Mouse (Mus musculus): ENCODE results near the gene Zfp607b.
A peak's percentile ranks its signal among the peaks of the same experiment; 100 is the strongest.

Gene Zfp607b

DNA sequence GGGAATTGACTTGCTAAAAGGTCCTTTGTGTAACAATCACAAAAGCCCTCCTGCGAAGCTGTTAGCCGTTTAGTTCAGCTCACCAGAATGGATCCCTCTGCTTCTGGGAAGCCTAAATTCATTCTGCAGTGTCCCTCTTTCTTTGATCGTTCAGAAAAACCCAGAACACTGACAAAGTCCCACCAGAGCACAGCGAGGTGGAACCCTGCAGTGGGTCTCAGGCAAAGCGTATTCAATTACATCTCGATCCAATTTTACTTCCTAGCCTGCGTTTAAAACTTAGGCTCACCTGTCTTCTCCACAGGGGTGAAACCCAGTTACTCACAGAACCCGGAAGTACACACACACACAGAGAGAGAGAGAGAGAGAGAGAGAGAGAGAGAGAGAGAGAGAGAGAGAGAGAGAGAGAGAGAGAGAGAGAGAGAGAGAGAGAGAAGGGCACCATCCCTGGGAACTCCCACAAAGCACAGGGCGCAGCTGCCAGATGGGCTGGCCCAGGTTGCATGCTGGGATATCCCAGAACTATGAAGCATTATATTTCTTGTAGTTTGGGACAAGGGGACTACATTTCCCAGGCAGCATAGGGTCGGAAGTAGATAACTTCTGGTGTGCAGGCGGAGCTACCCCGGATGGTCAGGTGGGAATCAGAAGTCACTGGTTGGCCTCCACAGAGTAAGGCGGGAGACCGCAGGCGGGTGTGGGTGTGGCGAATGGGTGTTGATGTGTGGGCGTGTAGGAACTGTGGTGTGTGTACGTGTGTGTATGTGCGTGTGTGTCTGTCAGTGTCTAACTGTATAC, at the start of gene Zfp607b:
Gene Zfp607b (plus strand): TSS at position 526 of the 798 bp plus-strand sequence.
- DNase-seq (ENCODE audit: low spot score) = peak; percentile 96

DNA sequence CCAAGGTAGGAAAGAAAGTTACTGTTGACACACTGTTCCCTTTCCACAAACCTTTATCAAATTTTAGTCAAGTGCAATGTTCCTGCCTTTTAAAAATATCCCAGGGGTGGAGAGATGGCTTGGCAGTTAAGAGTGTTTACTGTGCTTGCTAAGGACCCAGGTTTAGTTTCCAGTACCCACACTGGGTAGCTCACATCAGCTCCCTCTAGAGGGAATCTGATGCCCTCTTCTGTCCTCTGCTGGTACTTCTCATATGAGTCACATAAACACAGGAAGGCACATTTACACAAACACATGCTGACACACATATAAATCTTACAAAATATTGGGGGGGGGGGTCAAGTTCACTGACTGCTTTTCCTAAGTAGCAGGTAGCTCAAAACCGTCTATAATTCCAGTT, 44.7 kb upstream of the Zfp607b start:
- no peak for DNase-seq (ENCODE audit: low spot score)

DNA sequence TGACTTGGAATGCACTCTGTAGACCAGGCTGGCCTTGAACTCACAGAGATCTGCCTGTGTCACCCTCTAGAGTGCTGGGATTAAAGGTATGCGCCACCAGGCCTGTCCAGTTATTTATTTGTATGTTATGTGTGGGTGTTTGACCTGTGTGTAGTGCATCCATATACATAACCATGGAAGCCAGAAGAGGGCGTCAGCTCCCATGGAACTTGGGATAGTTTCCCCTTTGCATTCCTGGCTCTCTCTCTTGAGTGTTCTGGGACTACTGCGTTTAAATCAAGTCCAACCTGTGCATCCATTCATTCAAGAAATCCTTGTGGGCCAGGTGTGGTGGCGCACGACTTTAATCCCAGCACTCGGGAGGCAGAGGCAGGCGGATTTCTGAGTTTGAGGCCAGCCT, 42.6 kb upstream of the Zfp607b start:
- DNase-seq (ENCODE audit: low spot score) = no peak

DNA sequence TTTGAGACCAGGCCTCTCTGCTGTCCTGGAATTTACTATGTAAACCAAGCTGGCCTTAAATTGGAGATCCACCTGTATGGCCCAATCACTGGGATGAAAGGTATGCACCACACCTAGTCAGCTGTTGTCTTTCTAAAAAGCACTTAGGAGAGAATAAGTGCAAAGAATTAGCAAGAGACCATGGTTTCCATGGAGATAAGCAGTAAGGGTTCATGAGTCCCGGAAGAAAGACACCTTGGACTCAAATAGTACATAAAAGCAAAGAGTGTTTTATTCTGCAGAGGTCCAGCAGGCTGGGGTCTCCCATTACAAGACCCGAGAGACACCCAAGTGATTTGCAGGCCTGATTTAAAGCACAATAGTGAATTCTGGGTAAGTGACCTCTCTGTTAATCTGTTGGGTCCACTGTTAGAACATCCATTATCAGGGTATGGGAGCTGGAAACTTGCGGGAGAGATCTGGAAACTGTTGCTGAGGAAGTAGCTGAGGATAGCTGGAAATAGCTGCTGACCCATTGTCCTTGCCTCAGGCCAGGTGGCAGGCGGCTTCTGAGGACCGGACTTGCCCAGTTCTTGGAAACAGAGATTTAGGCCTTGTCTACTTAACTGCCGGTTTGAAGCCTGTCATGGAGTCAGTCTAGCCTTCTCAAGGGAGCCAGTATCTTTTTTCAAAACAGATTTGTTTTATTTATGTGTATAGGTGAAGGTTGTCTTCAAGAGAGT, 41.7 kb upstream of the Zfp607b start:
- DNase-seq (ENCODE audit: low spot score) = no peak

DNA sequence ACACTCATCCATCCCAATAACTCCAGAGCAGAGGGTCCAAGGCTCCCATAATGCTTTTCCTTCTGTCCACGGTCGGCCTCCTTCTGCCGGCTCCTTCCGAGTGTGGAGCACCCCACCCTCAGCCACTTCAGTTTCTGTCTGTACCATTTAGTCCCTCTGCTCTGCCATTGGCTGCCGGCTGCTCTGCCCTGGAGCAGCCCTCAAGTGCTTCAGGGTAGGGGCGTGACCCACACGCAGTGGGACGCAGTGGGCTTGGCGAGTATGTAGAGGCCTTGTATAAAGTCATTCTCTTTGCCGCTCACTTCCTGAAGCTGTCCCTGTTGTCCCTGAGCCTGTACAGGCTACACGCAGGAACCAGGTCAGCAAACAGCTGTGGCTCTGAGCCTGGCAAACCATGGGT, 39.4 kb upstream of the Zfp607b start:
- no peak for DNase-seq (ENCODE audit: low spot score)

DNA sequence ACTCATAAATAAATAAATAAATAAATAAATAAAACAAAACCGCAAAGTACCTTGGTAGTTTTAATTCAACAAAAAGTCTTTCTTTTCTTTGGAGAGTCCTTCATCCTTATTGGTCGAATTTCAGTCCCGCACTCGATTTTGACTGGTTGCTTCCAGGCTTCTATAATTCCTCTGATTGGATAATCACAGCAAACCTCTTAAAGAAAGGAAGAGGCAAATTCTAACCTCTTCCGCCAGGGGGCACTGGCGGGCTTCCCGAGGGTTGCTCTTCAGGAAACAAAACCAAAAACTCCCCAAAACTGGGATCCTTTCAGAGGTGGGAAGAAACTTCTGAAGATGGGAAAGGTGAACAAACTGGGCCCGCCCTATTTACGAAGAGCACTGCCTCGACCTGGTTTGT, 38.2 kb upstream of the Zfp607b start:
- DNase-seq (ENCODE audit: low spot score) = peak; percentile 73

DNA sequence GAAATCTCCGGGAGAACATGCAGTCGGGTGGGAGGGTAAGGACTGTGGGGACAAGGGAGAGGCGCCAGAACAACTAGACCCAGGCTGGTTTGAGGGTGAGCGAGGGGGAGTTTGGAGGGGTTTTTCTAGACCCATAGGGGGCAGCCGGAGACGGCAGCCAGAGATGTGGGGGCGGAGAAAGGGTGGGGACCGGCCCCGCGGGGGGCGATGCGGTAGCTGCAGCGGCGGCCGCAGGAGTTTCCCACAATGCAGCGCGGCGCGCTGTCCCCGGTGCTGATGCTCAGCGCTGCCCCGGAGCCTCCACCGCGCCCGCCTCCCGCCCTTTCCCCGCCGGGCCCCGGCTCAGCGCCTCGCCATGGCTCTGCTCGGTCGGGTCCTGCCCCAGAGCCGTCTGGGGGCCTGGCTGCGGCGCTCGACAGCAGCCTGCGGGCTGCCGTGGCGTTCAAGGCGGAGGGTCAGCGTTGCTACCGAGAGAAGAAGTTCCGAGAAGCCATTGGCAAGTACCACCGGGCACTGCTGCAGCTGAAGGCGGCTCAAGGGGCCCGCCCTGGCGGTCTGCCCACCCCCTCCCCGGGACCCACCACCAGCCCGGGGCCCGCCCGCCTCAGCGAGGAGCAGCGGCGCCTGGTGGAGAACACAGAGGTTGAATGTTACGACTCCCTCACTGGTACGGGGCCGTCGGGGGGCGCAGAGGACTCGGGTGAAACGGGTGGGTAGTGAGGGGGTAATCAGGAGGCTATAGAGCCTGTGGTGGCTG, 35.3 kb upstream of the Zfp607b start, which contains the start of gene Ttc9b:
Gene Ttc9b (plus strand): TSS at position 235 of the 757 bp plus-strand sequence.
- DNase-seq (ENCODE audit: low spot score) = peak; percentile 57

DNA sequence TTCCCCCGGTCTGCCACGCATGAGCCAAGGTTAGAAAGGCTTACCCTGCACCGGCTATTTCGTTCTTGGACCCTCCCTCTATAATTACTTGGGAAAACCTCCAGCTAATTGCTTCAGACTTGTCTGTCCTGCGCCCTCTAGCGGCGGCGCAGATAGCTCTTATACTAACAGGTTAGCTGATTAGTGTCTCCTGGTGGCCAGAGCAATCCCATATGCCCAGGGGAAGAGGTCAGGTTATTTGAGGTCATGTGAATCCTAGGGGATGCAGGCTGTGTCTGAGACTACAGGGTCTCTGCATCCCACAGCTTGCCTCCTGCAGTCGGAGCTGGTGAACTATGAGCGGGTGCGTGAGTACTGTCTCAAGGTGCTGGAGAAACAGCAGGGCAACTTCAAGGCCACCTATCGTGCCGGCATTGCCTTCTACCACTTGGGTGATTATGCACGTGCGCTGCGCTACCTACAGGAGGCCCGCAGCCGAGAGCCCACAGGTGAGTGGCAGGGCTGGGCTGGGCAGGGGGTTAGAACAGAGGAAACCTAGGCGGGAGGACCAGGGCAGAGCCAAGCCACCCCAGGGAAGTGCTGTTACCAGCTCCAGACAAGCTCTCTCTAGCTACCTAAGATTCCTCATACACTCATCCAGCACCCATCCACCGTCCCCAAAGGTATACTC, 34.4 kb upstream of the Zfp607b start:
- no peak for DNase-seq (ENCODE audit: low spot score)

DNA sequence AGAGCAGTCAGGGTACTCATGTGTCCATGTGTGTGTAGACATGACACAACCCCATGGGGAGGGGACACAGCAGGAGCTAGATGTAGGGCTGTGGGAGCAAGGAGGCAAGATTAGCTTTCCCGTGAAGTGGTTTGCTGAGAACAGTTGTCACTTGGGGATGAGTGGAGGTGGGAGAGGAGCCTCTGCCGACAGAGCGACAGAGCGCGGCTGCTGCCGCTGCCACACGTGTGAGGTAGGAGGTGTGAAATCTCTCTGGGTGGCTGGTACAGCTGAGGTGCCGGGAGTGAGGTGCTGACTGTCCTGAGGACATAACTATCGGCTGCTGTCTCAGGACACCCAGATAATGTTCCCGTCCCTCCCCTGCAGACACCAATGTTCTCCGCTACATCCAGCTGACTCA, 33.6 kb upstream of the Zfp607b start:
- DNase-seq (ENCODE audit: low spot score) = no peak

DNA sequence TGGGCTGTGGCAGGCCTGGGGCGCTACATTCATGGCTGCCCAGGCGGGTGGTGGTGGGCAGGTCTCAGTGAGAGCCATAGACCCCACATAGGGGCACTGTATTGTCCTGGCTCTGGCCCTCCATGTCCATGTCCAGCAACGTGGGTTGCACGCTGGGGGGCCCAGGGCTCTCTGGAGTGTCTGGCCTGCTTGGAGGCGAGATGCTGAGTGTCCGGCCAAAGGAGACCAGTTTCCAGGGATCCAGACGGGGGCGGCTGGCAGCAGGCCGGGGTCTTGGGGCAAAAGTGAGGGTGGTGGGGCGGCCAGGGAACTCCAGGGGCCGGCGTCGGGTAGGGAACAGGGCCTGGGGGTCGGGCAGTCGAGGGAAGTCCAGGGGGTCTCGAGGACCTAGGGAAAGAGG, 32.5 kb upstream of the Zfp607b start:
- DNase-seq (ENCODE audit: low spot score) = no peak

DNA sequence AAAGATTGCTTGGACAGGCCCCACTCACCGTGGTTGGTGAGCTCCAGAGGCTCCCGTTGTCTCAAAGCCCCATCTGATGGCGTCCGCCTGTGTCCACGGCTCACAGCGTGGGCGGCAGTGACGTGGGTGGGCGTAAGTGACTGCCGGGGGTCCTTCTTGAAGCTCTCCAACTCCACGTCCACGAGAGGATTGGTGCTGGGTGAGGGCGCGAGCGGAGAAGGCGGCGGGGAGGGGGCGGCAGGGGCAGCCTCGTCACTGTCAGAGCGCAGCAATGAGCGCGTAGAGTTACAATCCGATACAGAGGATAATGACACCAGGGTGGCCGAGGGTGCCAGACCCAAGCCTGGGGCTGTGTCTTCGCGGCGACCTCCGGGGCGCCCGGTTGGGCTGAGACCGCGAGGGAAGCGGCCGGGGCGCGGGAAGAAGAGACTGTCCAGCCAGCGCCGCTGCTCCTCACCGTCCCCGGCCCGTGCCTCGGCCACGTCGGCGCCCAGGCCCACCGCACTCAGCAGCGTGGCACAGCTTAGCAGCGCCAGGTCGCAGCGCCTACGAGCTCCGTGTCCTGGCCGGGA, 31.2 kb upstream of the Zfp607b start:
- DNase-seq (ENCODE audit: low spot score) = no peak

DNA sequence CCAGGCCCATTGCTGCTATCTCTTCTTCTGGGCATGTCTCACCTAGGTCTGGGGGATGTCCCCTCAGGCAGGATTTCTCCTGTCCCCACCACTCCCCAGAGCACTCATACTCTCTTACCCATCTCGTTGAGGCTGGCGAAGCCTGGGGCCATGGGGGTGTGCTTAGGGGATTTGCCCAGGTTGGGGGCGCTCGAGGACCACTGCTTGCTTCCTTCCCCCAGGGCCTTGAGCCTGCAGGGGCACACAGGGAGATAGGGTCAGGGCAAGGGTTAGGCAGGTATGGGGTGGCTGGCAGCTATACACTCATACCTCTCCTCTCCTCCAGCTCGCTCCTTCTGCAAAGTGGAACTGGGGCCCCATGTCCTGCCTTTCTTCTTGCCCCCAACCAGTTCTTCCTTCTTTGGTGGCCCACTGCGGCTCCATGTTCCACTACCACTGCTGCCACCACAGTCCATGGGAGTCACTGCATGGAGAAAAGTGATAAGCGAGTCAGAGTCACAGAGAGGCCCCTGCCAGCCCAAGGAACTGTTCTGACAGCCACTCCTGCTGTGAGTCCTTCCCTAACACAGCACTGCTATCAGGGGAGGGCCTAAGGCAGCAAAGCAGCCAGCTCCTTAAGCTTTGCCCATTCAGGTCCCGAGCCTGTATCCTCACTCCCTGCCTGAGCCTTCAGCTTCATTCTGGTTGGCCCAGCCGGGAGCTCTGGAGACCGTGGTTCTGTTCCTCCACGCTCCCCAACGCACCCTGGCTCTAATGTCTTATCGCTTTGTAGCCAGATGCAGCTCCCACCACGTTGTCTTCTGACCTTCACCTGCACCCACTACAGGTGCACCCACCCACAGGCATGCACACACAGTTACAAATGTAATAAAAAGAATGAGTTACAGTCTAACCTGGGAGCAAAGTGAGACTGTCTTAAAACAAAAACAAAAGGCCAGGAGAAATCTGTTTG, 30.2 kb upstream of the Zfp607b start:
- no peak for DNase-seq (ENCODE audit: low spot score)

DNA sequence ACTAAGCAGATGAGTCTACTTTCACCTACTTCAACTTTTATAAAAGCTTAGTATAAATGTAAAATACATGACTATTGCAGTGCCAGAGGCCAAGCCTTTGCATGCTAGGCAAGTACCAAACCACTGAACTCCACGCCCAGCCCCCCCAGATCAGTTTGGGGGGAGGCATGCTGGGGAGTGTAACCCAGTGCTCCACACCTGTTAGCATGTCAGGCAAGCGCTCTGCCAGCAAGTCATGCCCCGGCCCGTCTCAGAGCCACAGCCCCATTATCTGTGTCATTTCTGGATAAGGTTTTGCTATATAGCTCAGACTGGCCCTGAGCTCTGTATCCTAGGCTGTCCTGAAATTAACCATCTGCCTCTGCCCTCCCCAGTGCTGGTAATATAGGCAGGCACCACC, 27.1 kb upstream of the Zfp607b start:
- DNase-seq (ENCODE audit: low spot score) = no peak

DNA sequence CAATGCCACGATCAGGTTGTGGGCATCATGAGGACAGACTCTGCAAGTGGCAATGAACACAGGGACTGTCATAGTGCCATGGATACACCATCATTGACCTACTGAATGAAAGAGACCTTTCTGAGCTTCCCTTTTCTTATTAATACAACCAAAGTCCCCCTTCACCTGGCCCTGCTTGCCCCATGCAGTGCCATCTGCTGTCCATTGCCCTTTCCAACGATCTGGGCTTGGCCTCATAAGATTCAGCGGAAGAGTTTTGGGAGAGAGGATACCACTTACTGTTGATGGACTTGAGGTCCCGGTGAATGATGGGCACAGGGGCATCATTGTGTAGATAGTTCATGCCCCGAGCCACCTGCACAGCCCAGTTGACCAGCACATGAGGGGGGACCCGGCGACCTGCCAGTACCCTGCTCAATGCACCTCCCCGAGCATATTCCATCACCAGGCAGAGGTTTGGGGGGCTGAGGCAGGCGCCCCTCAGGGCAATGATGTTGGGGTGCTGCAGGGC, 16.0 kb upstream of the Zfp607b start:
- no peak for DNase-seq (ENCODE audit: low spot score)

DNA sequence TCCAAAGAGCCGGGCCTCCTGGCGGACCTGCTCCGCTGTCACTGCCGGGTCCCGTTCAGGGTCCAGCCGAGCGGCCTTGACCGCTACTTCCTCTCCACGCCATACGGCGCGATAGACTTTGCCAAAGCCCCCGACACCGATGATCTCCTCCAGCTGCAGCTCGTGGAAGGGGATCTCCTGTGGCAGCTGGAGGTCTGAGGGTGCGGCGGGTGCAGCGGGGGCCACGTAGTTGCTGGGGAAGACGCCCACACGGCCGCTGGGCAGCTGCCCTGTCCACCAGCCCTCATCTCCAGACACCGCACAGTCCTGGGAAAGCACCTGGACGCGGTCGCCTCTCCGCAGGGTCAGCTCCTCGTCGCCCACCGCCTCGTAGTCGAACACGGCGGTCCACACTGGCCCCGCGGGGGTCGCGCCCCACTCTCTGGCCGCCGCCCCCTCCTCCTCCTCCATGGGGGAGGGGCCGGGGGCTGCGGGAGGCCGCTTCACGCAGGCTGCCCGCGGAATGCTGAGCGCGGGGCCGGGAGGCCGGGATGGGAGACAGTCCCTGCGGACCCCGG, 15.5 kb upstream of the Zfp607b start:
- DNase-seq (ENCODE audit: low spot score) = no peak

DNA sequence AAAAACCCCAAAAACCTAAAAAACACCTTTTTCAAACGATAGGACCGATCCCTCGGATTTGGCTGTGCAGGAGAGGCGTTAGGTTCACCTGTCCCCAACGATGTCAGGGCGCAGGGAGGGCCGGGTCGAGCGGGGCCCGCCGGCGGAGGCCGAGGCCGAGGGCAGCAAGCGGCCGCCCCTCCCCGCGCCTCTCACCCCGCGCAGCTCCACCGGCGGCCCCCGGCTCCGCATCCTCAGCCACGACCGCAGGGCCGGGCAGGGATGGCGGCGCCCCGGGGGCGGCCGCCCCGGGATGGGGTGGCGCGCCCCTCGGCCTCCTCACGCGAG, 15.0 kb upstream of the Zfp607b start:
- DNase-seq (ENCODE audit: low spot score) = no peak

DNA sequence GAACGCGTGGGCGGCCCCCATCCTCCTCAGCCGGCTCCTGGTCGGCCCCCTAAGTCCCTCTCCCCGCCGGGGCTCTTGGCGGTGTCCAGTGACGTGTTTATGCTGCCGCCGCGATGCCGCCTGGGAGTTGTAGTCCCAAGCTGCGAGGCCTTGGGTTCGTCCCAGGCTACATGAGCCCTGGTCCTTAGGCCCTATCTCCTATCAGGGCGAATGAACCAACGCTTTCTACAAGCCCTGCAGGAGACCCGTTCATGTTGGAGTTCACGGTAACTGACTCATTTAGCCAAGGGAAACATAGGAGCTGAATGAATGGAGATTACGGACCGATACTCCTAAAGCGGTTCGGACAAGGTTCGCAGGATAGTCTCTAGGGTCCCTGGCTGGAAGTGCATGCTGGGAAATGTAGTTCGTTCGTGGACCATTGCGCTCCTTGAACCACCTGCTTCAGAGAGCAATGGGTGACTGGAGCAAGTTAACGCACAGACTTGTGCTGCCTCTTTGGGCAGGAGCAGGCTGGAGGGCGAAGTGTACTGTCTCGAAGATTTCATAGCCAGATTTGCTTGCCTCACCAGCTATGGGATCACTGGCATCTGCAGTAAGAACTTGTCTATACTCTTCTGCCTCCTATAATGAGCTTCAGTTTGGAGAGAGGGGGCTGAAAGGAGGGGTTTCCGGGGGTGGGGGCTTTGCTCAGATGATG, 14.5 kb upstream of the Zfp607b start, which contains the start of gene Map3k10:
Gene Map3k10 (minus strand): TSS at position 77 of the 700 bp plus-strand sequence.
- DNase-seq (ENCODE audit: low spot score) = peak; percentile 97

DNA sequence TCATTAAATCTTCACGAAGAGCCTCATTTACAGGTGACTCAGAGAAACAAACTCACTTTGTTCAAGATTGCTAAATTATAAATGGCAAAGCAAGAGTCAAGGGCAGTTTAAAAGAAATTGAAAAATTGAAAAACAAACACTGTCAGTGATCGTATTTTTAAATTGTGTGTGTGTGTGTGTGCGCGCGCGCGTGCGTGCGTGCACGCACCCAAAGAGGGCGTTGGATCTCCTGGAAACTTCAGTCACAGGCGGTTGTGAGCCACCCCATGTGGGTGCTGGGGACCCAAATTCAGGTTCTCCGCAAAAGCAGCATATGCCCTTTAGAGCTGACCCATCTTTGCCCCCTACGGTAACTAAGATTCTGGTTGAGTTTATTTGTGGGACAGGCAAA, 13.9 kb upstream of the Zfp607b start:
- no peak for DNase-seq (ENCODE audit: low spot score)

DNA sequence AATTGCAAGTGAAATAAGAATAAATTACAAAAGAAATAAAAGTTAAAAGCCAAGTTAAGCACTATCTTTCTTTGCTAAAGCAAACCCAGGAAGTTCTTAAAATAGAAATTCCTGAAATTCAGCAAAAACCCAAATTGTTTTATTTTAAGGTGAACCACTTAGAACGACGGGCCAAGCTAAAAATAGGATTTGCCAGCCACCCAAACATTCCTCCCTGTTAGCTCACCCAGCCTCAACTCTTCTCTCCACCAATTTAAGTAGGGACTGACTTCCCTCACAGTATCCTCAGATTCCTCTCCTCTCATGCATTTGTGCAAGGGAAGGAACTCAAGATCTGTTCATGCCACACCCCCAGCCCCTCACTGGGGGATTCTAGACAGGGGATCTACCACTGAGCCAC, 5.9 kb upstream of the Zfp607b start:
- no peak for DNase-seq (ENCODE audit: low spot score)

DNA sequence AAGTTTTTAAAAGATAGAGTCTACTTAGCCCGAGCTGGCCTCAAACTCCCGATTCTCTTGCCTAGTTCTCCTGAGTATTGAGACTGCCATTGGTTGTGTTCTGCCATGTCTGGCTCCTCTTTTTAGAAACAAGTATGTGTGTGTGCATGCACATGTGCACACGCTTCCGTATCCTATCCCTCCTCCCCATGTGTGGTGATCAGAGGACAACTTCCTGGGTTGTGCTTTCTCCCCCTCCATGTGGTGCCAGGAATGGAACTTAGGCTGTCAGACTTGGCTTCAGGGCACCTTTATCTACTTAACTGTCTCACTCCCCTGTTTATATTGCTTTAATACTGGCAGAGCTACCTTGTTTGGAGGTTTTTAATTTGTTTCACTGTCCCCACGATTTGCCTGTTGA, 3.9 kb upstream of the Zfp607b start:
- no peak for DNase-seq (ENCODE audit: low spot score)

Measured in embryo, embryonic 10 days (tissue).